Mouse (Mus musculus) embryonic fibroblast, embryonic 13.5 days (primary cell): ENCODE measurements around the gene Lrrc9. TPM values are rescaled to one million over a fixed set of nuclear protein-coding genes. Genes with fewer than 3 reads are reported as not detected.

Experiments
- H3K27ac ChIP-seq: 2 replicates; pipeline ENCODE4 v1.5.1; 2012; ENCODE audit warnings: low read length, control low read depth, inconsistent platforms; ENCODE audit not compliant: insufficient read depth
- H3K4me1 ChIP-seq: 2 replicates; pipeline ENCODE4 v1.6.1; 2011; ENCODE audit warnings: low read length; ENCODE audit not compliant: control insufficient read depth, insufficient read depth
- H3K4me3 ChIP-seq: 2 replicates; pipeline ENCODE4 v1.5.1; 2011; ENCODE audit warnings: mild to moderate bottlenecking, control low read depth, low read length; ENCODE audit not compliant: insufficient read depth
- CTCF ChIP-seq: IDR thresholded peaks from 2 replicates; pipeline ENCODE4 v1.5.1; 2011; ENCODE audit warnings: mild to moderate bottlenecking, control low read depth, low read length, moderate library complexity, borderline replicate concordance; ENCODE audit not compliant: insufficient read depth
- POLR2A ChIP-seq: IDR thresholded peaks from 2 replicates; pipeline ENCODE4 v1.6.1; 2011; ENCODE audit warnings: low read depth, mild to moderate bottlenecking, control low read depth, low read length, moderate library complexity
- polyA plus RNA-seq: library from polyadenylated mRNA; stranded (reverse); fragments of >200 nt; gene quantifications from 2 replicates; pipeline ENCODE4 v1.2.4, GENCODE M21; 2011; ENCODE audit warnings: low read depth; ENCODE audit not compliant: missing spikeins, insufficient read length

Gene Lrrc9
- polyA plus RNA-seq, 1 experiment = 0.67 TPM

GRCm38 (mm10) chr12:72554347-72554746 lies 112.7 kb downstream of the Lrrc9 start:
- Histone ChIP-seq H3K4me1 (no peaks in the 10 kb centered on the region), H3K4me3 (no peak overlapping the region), H3K27ac (no peak overlapping the region)
- TF ChIP-seq POLR2A (no peak), CTCF (no peak)

- no peaks in the 10 kb centered on the region for H3K4me1 ChIP-seq
- H3K4me3 ChIP-seq = no peak overlapping the region
- TF ChIP-seq POLR2A = no peak
- no peak overlapping the region for H3K27ac ChIP-seq
These were observed 122.7 kb downstream of the Lrrc9 start for GRCm38 (mm10) chr12:72564281-72564795.

Other genes with a start within 250 kb of the Lrrc9 start
- 0.90 TPM in 1 of 2 replicates, not detected in the other for gene Rtn1, start 32.8 kb upstream of the Lrrc9 start, polyA plus RNA-seq
- 11.9 and 12.3 TPM in 2 replicates for gene Pcnx4, start 94.5 kb downstream of the Lrrc9 start, polyA plus RNA-seq
- gene Gm4756, start 207.8 kb downstream of the Lrrc9 start, polyA plus RNA-seq = not detected in 2 replicates
- gene Dhrs7, start 223.0 kb downstream of the Lrrc9 start, polyA plus RNA-seq = 21.9 and 31.6 TPM in 2 replicates